Mouse (Mus musculus): ENCODE data around the gene Cry1. TPM values are rescaled to one million over a fixed set of nuclear protein-coding genes. Genes with fewer than 3 reads are reported as not detected.

Gene Cry1
- polyA plus RNA-seq, 1 experiment from 2014 or later = 33.2 TPM

GRCm38 (mm10) chr10:85176640-85177039 lies 8.2 kb downstream of the Cry1 start:
- no peaks in the 10 kb centered on the region for H3K27me3 ChIP-seq (ENCODE audit: control insufficient read depth, insufficient read depth, low read length)
- no peak overlapping the region for H3K27ac ChIP-seq (ENCODE audit: low read depth, low read length)
- no peak overlapping the region for H3K4me3 ChIP-seq (ENCODE audit: low read length)
- 85% methylated on average over 2 of the region's 2 CpGs for whole genome bisulfite sequencing
- H3K4me1 ChIP-seq (ENCODE audit: control insufficient read depth, insufficient read depth, low read length) = no peaks in the 10 kb centered on the region
- no peak overlapping the region for H3K9ac ChIP-seq (ENCODE audit: low read depth, low read length)
- H3K9me3 ChIP-seq (ENCODE audit: control insufficient read depth, low read length) = no peaks in the 10 kb centered on the region
- no peak for ATAC-seq (ENCODE audit: low FRiP score, low TSS enrichment)
- H3K4me2 ChIP-seq (replicated peaks; ENCODE audit: low read depth, low read length) = no peak overlapping the region
- no peaks in the 10 kb centered on the region for H3K36me3 ChIP-seq (ENCODE audit: control insufficient read depth, insufficient read depth, low read length)

GRCm38 (mm10) chr10:85165306-85165705 lies 19.6 kb downstream of the Cry1 start:
- Histone ChIP-seq H3K9ac (ENCODE audit: low read depth, low read length) (no peak overlapping the region), H3K27ac (ENCODE audit: low read depth, low read length) (no peak overlapping the region), H3K27me3 (ENCODE audit: control insufficient read depth, insufficient read depth, low read length) (no peaks in the 10 kb centered on the region), H3K4me3 (ENCODE audit: low read length) (no peak overlapping the region), H3K36me3 (ENCODE audit: control insufficient read depth, insufficient read depth, low read length) (no peaks in the 10 kb centered on the region), H3K4me1 (ENCODE audit: control insufficient read depth, insufficient read depth, low read length) (no peaks in the 10 kb centered on the region), H3K4me2 (replicated peaks; ENCODE audit: low read depth, low read length) (no peak overlapping the region), H3K9me3 (ENCODE audit: control insufficient read depth, low read length) (no peaks in the 10 kb centered on the region)
- no peak for ATAC-seq (ENCODE audit: low FRiP score, low TSS enrichment)
- 95% methylated on average over 5 of the region's 5 CpGs for WGBS

GRCm38 (mm10) chr10:85164791-85165190 lies 20.1 kb downstream of the Cry1 start:
- WGBS = 91% methylated on average over 13 of the region's 13 CpGs
- no peaks in the 10 kb centered on the region for H3K9me3 ChIP-seq (ENCODE audit: control insufficient read depth, low read length)
- H3K9ac ChIP-seq (ENCODE audit: low read depth, low read length) = no peak overlapping the region
- ATAC-seq (ENCODE audit: low FRiP score, low TSS enrichment) = no peak
- no peaks in the 10 kb centered on the region for H3K36me3 ChIP-seq (ENCODE audit: control insufficient read depth, insufficient read depth, low read length)
- no peak overlapping the region for H3K27ac ChIP-seq (ENCODE audit: low read depth, low read length)
- H3K27me3 ChIP-seq (ENCODE audit: control insufficient read depth, insufficient read depth, low read length) = no peaks in the 10 kb centered on the region
- no peak overlapping the region for H3K4me2 ChIP-seq (replicated peaks; ENCODE audit: low read depth, low read length)
- H3K4me3 ChIP-seq (ENCODE audit: low read length) = no peak overlapping the region
- no peaks in the 10 kb centered on the region for H3K4me1 ChIP-seq (ENCODE audit: control insufficient read depth, insufficient read depth, low read length)

GRCm38 (mm10) chr10:85161745-85162351 lies 23.0 kb downstream of the Cry1 start:
- ATAC-seq (ENCODE audit: low FRiP score, low TSS enrichment) = no peak
- Histone ChIP-seq H3K4me1 (ENCODE audit: control insufficient read depth, insufficient read depth, low read length) (no peaks in the 10 kb centered on the region), H3K9ac (ENCODE audit: low read depth, low read length) (no peak overlapping the region), H3K36me3 (ENCODE audit: control insufficient read depth, insufficient read depth, low read length) (no peaks in the 10 kb centered on the region), H3K27me3 (ENCODE audit: control insufficient read depth, insufficient read depth, low read length) (no peaks in the 10 kb centered on the region), H3K9me3 (ENCODE audit: control insufficient read depth, low read length) (no peaks in the 10 kb centered on the region), H3K27ac (ENCODE audit: low read depth, low read length) (no peak overlapping the region), H3K4me2 (replicated peaks; ENCODE audit: low read depth, low read length) (no peak overlapping the region), H3K4me3 (ENCODE audit: low read length) (no peak overlapping the region)
- 87% methylated on average over 5 of the region's 5 CpGs for WGBS

GRCm38 (mm10) chr10:85159989-85160619 lies 24.8 kb downstream of the Cry1 start:
- no peak for ATAC-seq (ENCODE audit: low FRiP score, low TSS enrichment)
- WGBS = 68% methylated on average over 1 of the region's 1 CpGs
- H3K4me2 ChIP-seq (replicated peaks; ENCODE audit: low read depth, low read length) = no peak overlapping the region
- H3K9ac ChIP-seq (ENCODE audit: low read depth, low read length) = no peak overlapping the region
- no peaks in the 10 kb centered on the region for H3K27me3 ChIP-seq (ENCODE audit: control insufficient read depth, insufficient read depth, low read length)
- peaks cover 2% of the 10 kb centered on the region; the same call in 1 of the 2 replicates for H3K36me3 ChIP-seq (ENCODE audit: control insufficient read depth, insufficient read depth, low read length)
- H3K27ac ChIP-seq (ENCODE audit: low read depth, low read length) = no peak overlapping the region
- no peaks in the 10 kb centered on the region for H3K4me1 ChIP-seq (ENCODE audit: control insufficient read depth, insufficient read depth, low read length)
- no peak overlapping the region for H3K4me3 ChIP-seq (ENCODE audit: low read length)
- H3K9me3 ChIP-seq (ENCODE audit: control insufficient read depth, low read length) = no peaks in the 10 kb centered on the region

- Histone ChIP-seq H3K27ac (ENCODE audit: low read depth, low read length) (no peak overlapping the region), H3K27me3 (ENCODE audit: control insufficient read depth, insufficient read depth, low read length) (no peaks in the 10 kb centered on the region), H3K4me3 (ENCODE audit: low read length) (no peak overlapping the region), H3K36me3 (ENCODE audit: control insufficient read depth, insufficient read depth, low read length) (peaks cover 2% of the 10 kb centered on the region; the same call in 1 of the 2 replicates), H3K9ac (ENCODE audit: low read depth, low read length) (no peak overlapping the region), H3K4me2 (replicated peaks; ENCODE audit: low read depth, low read length) (no peak overlapping the region), H3K9me3 (ENCODE audit: control insufficient read depth, low read length) (no peaks in the 10 kb centered on the region), H3K4me1 (ENCODE audit: control insufficient read depth, insufficient read depth, low read length) (no peaks in the 10 kb centered on the region)
- 90% methylated on average over 7 of the region's 7 CpGs for WGBS
- ATAC-seq (ENCODE audit: low FRiP score, low TSS enrichment) = no peak
These were observed 27.4 kb downstream of the Cry1 start for GRCm38 (mm10) chr10:85157451-85157850.

GRCm38 (mm10) chr10:85154195-85154594 lies 30.7 kb downstream of the Cry1 start:
- H3K4me3 ChIP-seq (ENCODE audit: low read length) = no peak overlapping the region
- H3K9me3 ChIP-seq (ENCODE audit: control insufficient read depth, low read length) = no peaks in the 10 kb centered on the region
- peaks cover 6% of the 10 kb centered on the region; the same call in 1 of the 2 replicates for H3K36me3 ChIP-seq (ENCODE audit: control insufficient read depth, insufficient read depth, low read length)
- H3K9ac ChIP-seq (ENCODE audit: low read depth, low read length) = no peak overlapping the region
- no peaks in the 10 kb centered on the region for H3K4me1 ChIP-seq (ENCODE audit: control insufficient read depth, insufficient read depth, low read length)
- WGBS = 11% methylated on average over 2 of the region's 2 CpGs
- H3K4me2 ChIP-seq (replicated peaks; ENCODE audit: low read depth, low read length) = no peak overlapping the region
- no peak overlapping the region for H3K27ac ChIP-seq (ENCODE audit: low read depth, low read length)
- no peak for ATAC-seq (ENCODE audit: low FRiP score, low TSS enrichment)
- H3K27me3 ChIP-seq (ENCODE audit: control insufficient read depth, insufficient read depth, low read length) = no peaks in the 10 kb centered on the region

- ATAC-seq (ENCODE audit: low FRiP score, low TSS enrichment) = no peak
- no peak overlapping the region for H3K9ac ChIP-seq (ENCODE audit: low read depth, low read length)
- no peak overlapping the region for H3K4me2 ChIP-seq (replicated peaks; ENCODE audit: low read depth, low read length)
- no peaks in the 10 kb centered on the region for H3K4me1 ChIP-seq (ENCODE audit: control insufficient read depth, insufficient read depth, low read length)
- H3K27me3 ChIP-seq (ENCODE audit: control insufficient read depth, insufficient read depth, low read length) = no peaks in the 10 kb centered on the region
- no peaks in the 10 kb centered on the region for H3K9me3 ChIP-seq (ENCODE audit: control insufficient read depth, low read length)
- 84% methylated on average over 5 of the region's 5 CpGs for WGBS
- no peak overlapping the region for H3K27ac ChIP-seq (ENCODE audit: low read depth, low read length)
- H3K4me3 ChIP-seq (ENCODE audit: low read length) = no peak overlapping the region
- peaks cover 19% of the 10 kb centered on the region for H3K36me3 ChIP-seq (ENCODE audit: control insufficient read depth, insufficient read depth, low read length)
These were observed 35.6 kb downstream of the Cry1 start for GRCm38 (mm10) chr10:85149226-85149625.

- Histone ChIP-seq H3K4me2 (replicated peaks; ENCODE audit: low read depth, low read length) (no peak overlapping the region), H3K27me3 (ENCODE audit: control insufficient read depth, insufficient read depth, low read length) (no peaks in the 10 kb centered on the region), H3K9me3 (ENCODE audit: control insufficient read depth, low read length) (no peaks in the 10 kb centered on the region), H3K36me3 (ENCODE audit: control insufficient read depth, insufficient read depth, low read length) (peaks cover 40% of the 10 kb centered on the region), H3K27ac (ENCODE audit: low read depth, low read length) (no peak overlapping the region), H3K4me3 (ENCODE audit: low read length) (no peak overlapping the region), H3K4me1 (ENCODE audit: control insufficient read depth, insufficient read depth, low read length) (no peaks in the 10 kb centered on the region), H3K9ac (ENCODE audit: low read depth, low read length) (no peak overlapping the region)
- no peak for ATAC-seq (ENCODE audit: low FRiP score, low TSS enrichment)
- 87% methylated on average over 14 of the region's 14 CpGs for WGBS
These were observed 38.6 kb downstream of the Cry1 start for GRCm38 (mm10) chr10:85146282-85146681.
